Mouse (Mus musculus) G1E (cell line): ENCODE results near the gene Musk. TPM values are rescaled to one million over a fixed set of nuclear protein-coding genes. Genes with fewer than 3 reads are reported as not detected.

Source experiments
- ATAC-seq: 2 replicates; pipeline ENCODE4 v1.8.0; 2016; ENCODE audit warnings: mild to moderate bottlenecking; ENCODE audit not compliant: insufficient number of reproducible peaks, poor library complexity, low FRiP score, severe bottlenecking; ENCODE audit errors: extremely low read depth
- DNase-seq: peaks from one replicate; pipeline ENCODE4 v3.0.0; 2012; ENCODE audit warnings: low spot score
- H3K27me3 ChIP-seq: 2 replicates; pipeline ENCODE4 v1.6.1; 2012; ENCODE audit warnings: mild to moderate bottlenecking, low read length, inconsistent platforms; ENCODE audit not compliant: insufficient read depth
- H3K36me3 ChIP-seq: replicated peaks from 2 replicates; pipeline ENCODE3; 2012; ENCODE audit warnings: mild to moderate bottlenecking, inconsistent platforms
- H3K4me1 ChIP-seq: 2 replicates; pipeline ENCODE4 v1.6.1; 2012; ENCODE audit warnings: low read depth, low read length, inconsistent platforms, mixed read lengths; ENCODE audit not compliant: insufficient read depth
- H3K4me3 ChIP-seq: 2 replicates; pipeline ENCODE4 v1.5.1; 2012; ENCODE audit warnings: low read depth, mild to moderate bottlenecking, inconsistent platforms, low read length, moderate library complexity, mixed read lengths
- H3K9me3 ChIP-seq: replicated peaks from 2 replicates; pipeline ENCODE4 v1.6.1; 2012; ENCODE audit warnings: inconsistent platforms
- CTCF ChIP-seq: IDR thresholded peaks from 2 replicates; pipeline ENCODE4 v1.5.1; 2012; ENCODE audit warnings: low read depth, low read length, inconsistent platforms, mixed read lengths
- GATA1 ChIP-seq: IDR thresholded peaks from 2 replicates; pipeline ENCODE4 v1.6.1; 2012; ENCODE audit warnings: borderline replicate concordance, low read length, inconsistent platforms, mixed read lengths
- GATA2 ChIP-seq: IDR thresholded peaks from 2 replicates; pipeline ENCODE4 v1.6.1; 2012; ENCODE audit warnings: low read depth, low read length, inconsistent platforms, borderline replicate concordance
- POLR2AphosphoS5 ChIP-seq: IDR thresholded peaks from 2 replicates; pipeline ENCODE4 v1.6.1; 2012; ENCODE audit warnings: low read depth, low read length, inconsistent platforms; ENCODE audit not compliant: insufficient replicate concordance
- TAL1 ChIP-seq: conservative IDR thresholded peaks from 2 replicates; pipeline ENCODE4 v1.6.1; 2012; ENCODE audit warnings: low read depth, low read length, inconsistent platforms, mixed read lengths
- polyA plus RNA-seq: library from polyadenylated mRNA; stranded (reverse); fragments of >175 nt; gene quantifications from 2 replicates; pipeline ENCODE4 v1.2.3, GENCODE M21; 2012
- total RNA-seq, 2 experiments: library from RNA; stranded (forward) in 1 of 2; stranded (reverse) in 1 of 2; fragments of 200-1000 nt in 1 of 2; fragments of >200 nt in 1 of 2; fragmentation: Nextera tagmentation in 1 of 2; gene quantifications; 2 replicates each; pipeline ENCODE4 v1.2.3; 2014 to 2017

Gene Musk
- total and polyA plus RNA-seq, 3 experiments: not detected

- DNase-seq: no peak
- no peak for ATAC-seq
- TF ChIP-seq CTCF (no peak), GATA1 (no peak), POLR2AphosphoS5 (no peak), TAL1 (no peak), GATA2 (no peak)
- Histone ChIP-seq H3K9me3 (peaks cover 54% of the 10 kb centered on the region), H3K36me3 (no peaks in the 10 kb centered on the region), H3K27me3 (no peaks in the 10 kb centered on the region), H3K4me1 (no peaks in the 10 kb centered on the region), H3K4me3 (no peak overlapping the region)
Observed at GRCm38 (mm10) chr4:58268897-58269542, 16.7 kb upstream of the Musk start.

- ATAC-seq: no peak
- no peaks in the 10 kb centered on the region for H3K27me3 ChIP-seq
- H3K4me3 ChIP-seq: no peak overlapping the region
- no peak for DNase-seq
- TF ChIP-seq GATA1 (no peak), POLR2AphosphoS5 (no peak), CTCF (no peak), GATA2 (no peak), TAL1 (no peak)
- peaks cover 46% of the 10 kb centered on the region for H3K9me3 ChIP-seq
- no peaks in the 10 kb centered on the region for H3K4me1 ChIP-seq
- H3K36me3 ChIP-seq: no peaks in the 10 kb centered on the region
Observed at GRCm38 (mm10) chr4:58269961-58270360, 15.8 kb upstream of the Musk start.

GRCm38 (mm10) chr4:58270956-58271355 is 14.8 kb upstream of the Musk start:
- H3K4me1 ChIP-seq: no peaks in the 10 kb centered on the region
- TF ChIP-seq GATA2: no peak
- TF ChIP-seq POLR2AphosphoS5: no peak
- TF ChIP-seq GATA1: no peak
- no peak for TF ChIP-seq TAL1
- no peak for TF ChIP-seq CTCF
- DNase-seq: no peak

GRCm38 (mm10) chr4:58271504-58272162 is 14.1 kb upstream of the Musk start:
- Histone ChIP-seq H3K4me1 (no peaks in the 10 kb centered on the region), H3K9me3 (peaks cover 39% of the 10 kb centered on the region), H3K4me3 (no peak overlapping the region), H3K27me3 (no peaks in the 10 kb centered on the region), H3K36me3 (no peaks in the 10 kb centered on the region)
- ATAC-seq (no peak), DNase-seq (no peak)
- no peak for TF ChIP-seq GATA2
- TF ChIP-seq POLR2AphosphoS5: no peak
- TF ChIP-seq CTCF: no peak
- no peak for TF ChIP-seq GATA1
- TF ChIP-seq TAL1: no peak

More at GRCm38 (mm10) chr4:58270956-58271355, 14.8 kb upstream of the Musk start:
- peaks cover 38% of the 10 kb centered on the region for H3K9me3 ChIP-seq
- no peaks in the 10 kb centered on the region for H3K36me3 ChIP-seq
- H3K4me3 ChIP-seq: no peak overlapping the region
- H3K27me3 ChIP-seq: no peaks in the 10 kb centered on the region
- ATAC-seq: no peak

- TF ChIP-seq GATA1: no peak
- no peak for TF ChIP-seq POLR2AphosphoS5
- TF ChIP-seq TAL1: no peak
- no peak for TF ChIP-seq CTCF
- TF ChIP-seq GATA2: no peak
- no peak overlapping the region for H3K4me3 ChIP-seq
- no peaks in the 10 kb centered on the region for H3K4me1 ChIP-seq
- no peaks in the 10 kb centered on the region for H3K36me3 ChIP-seq
- H3K27me3 ChIP-seq: no peaks in the 10 kb centered on the region
- ATAC-seq (no peak), DNase-seq (no peak)
- peaks cover 27% of the 10 kb centered on the region for H3K9me3 ChIP-seq
Observed at GRCm38 (mm10) chr4:58275261-58275895, 10.4 kb upstream of the Musk start.

GRCm38 (mm10) chr4:58278368-58278767 is 7.4 kb upstream of the Musk start:
- no peak for DNase-seq
- Histone ChIP-seq H3K36me3 (no peaks in the 10 kb centered on the region), H3K9me3 (peaks cover 23% of the 10 kb centered on the region), H3K4me3 (no peak overlapping the region), H3K4me1 (no peaks in the 10 kb centered on the region), H3K27me3 (no peaks in the 10 kb centered on the region)
- ATAC-seq: no peak
- TF ChIP-seq GATA2: no peak
- TF ChIP-seq POLR2AphosphoS5: no peak
- TF ChIP-seq GATA1: no peak
- no peak for TF ChIP-seq CTCF
- no peak for TF ChIP-seq TAL1
